Mouse (Mus musculus) liver, embryonic 16.5 days (tissue): ENCODE measurements around the gene Taar7e. TPM values are rescaled to one million over a fixed set of nuclear protein-coding genes. Genes with fewer than 3 reads are reported as not detected.
"Not testable (repeated sequence)": the region's sequence is repeated elsewhere in the genome, so short reads cannot be mapped to it uniquely, and the experiment has no call there.

Experiments
- ATAC-seq: fragments of 200-750 bp; cut with Nextera tagmentation; 2 replicates; pipeline ENCODE4 v1.8.0; 2017; ENCODE audit warnings: low read depth, mild to moderate bottlenecking, moderate number of reproducible peaks, moderate library complexity
- H3K27ac ChIP-seq: fragments of 300-500 bp; sonication (generic); 2 replicates; pipeline ENCODE4 v1.5.1; 2014; ENCODE audit warnings: mild to moderate bottlenecking, low read length
- H3K27me3 ChIP-seq: fragments of 300-500 bp; sonication (generic); 2 replicates; pipeline ENCODE4 v1.6.1; 2014; ENCODE audit warnings: low read depth, low read length, mixed read lengths; ENCODE audit not compliant: control insufficient read depth, insufficient read depth
- H3K36me3 ChIP-seq: fragments of 300-500 bp; sonication (generic); 2 replicates; pipeline ENCODE4 v1.6.1; 2014; ENCODE audit warnings: mild to moderate bottlenecking; ENCODE audit not compliant: control insufficient read depth, insufficient read depth
- H3K4me1 ChIP-seq: fragments of 300-500 bp; sonication (generic); 2 replicates; pipeline ENCODE4 v1.6.1; 2014; ENCODE audit warnings: low read depth, low read length, mixed read lengths; ENCODE audit not compliant: control insufficient read depth
- H3K4me2 ChIP-seq: fragments of 300-500 bp; sonication (generic); 2 replicates; pipeline ENCODE4 v1.6.1; 2014; ENCODE audit warnings: low read depth, low read length, mixed read lengths
- H3K4me3 ChIP-seq: fragments of 300-500 bp; sonication (generic); 2 replicates; pipeline ENCODE4 v1.5.1; 2014; ENCODE audit warnings: low read depth, mild to moderate bottlenecking, low read length
- H3K9ac ChIP-seq: fragments of 300-500 bp; sonication (generic); 2 replicates; pipeline ENCODE4 v1.6.1; 2014; ENCODE audit warnings: low read depth, low read length
- H3K9me3 ChIP-seq: fragments of 300-500 bp; sonication (generic); replicated peaks from 2 replicates; pipeline ENCODE4 v1.6.1; 2016; ENCODE audit warnings: low read length; ENCODE audit not compliant: control insufficient read depth
- WGBS: fragments of 180-500 bp; shearing (Covaris S2); extraction: QIAGEN DNeasy Blood & Tissue Kit; methylation state at CpG from one replicate; pipeline ENCODE4 v1.1.7; 2014; ENCODE audit not compliant: insufficient replicate concordance; 5-methylcytosine and 5-hydroxymethylcytosine counted together
- polyA plus RNA-seq: library from polyadenylated mRNA; unstranded; fragments of >200 nt; fragmentation: Nextera tagmentation; extraction: Ambion mirVana; gene quantifications from 2 replicates; pipeline ENCODE4 v1.2.1, GENCODE M21; 2015

Taar7e gene
- polyA plus RNA-seq, 1 experiment from 2014 or later: not detected

- no peaks in the 10 kb centered on the region for H3K4me1 ChIP-seq
- ATAC-seq: no peak
- no peak within 1 kb of the TSS for H3K4me2 ChIP-seq
- H3K9ac ChIP-seq: no peak within 1 kb of the TSS
- no peaks in the 10 kb centered on the region for H3K27me3 ChIP-seq
- H3K9me3 ChIP-seq: no peaks in the 10 kb centered on the region
- H3K36me3 ChIP-seq: no peaks in the 10 kb centered on the region
- H3K27ac ChIP-seq: no peak within 1 kb of the TSS
- no peak within 1 kb of the TSS for H3K4me3 ChIP-seq
Measured at GRCm38 (mm10) chr10:24049210-24049609, 11.8 kb downstream of the Taar7e start, which contains the start of gene Taar7f. Gene Taar7f (plus strand): TSS chr10:24049510.

DNA sequence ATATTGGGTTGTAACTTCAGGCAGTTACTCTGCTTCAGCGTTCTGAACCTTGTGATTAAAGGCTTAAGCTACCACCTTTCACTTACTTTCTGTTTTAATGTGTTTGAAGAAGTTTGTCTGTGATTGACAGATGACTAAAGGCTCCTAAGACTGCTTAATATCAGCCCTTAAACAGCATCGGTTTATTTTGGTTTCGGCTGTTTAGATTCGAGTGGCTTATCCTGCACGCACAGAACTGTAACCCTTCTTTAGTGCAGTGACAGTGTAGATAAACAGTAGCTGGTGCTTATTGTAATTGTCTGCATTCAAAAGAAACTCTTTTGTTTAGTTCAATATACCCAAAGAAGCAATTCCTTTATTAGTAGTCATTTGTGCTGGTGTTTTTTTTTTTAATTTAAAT, 14.6 kb downstream of the Taar7e start:
- H3K4me3 ChIP-seq: no peak overlapping the region
- no peak overlapping the region for H3K27ac ChIP-seq
- no peaks in the 10 kb centered on the region for H3K4me1 ChIP-seq
- no peaks in the 10 kb centered on the region for H3K9me3 ChIP-seq
- H3K4me2 ChIP-seq: no peak overlapping the region
- H3K27me3 ChIP-seq: no peaks in the 10 kb centered on the region
- H3K36me3 ChIP-seq: no peaks in the 10 kb centered on the region
- 31% methylated on average over 5 of the region's 5 CpGs for WGBS
- no peak overlapping the region for H3K9ac ChIP-seq
- peak; percentile 71 for ATAC-seq

GRCm38 (mm10) chr10:24058986-24059385, 21.6 kb downstream of the Taar7e start:
- Histone ChIP-seq H3K4me3 (no peak overlapping the region), H3K27me3 (no peaks in the 10 kb centered on the region), H3K4me1 (no peaks in the 10 kb centered on the region), H3K9ac (no peak overlapping the region), H3K27ac (no peak overlapping the region), H3K36me3 (no peaks in the 10 kb centered on the region), H3K9me3 (no peaks in the 10 kb centered on the region), H3K4me2 (no peak overlapping the region)
- 32% methylated on average over 3 of the region's 3 CpGs for WGBS
- ATAC-seq: no peak

DNA sequence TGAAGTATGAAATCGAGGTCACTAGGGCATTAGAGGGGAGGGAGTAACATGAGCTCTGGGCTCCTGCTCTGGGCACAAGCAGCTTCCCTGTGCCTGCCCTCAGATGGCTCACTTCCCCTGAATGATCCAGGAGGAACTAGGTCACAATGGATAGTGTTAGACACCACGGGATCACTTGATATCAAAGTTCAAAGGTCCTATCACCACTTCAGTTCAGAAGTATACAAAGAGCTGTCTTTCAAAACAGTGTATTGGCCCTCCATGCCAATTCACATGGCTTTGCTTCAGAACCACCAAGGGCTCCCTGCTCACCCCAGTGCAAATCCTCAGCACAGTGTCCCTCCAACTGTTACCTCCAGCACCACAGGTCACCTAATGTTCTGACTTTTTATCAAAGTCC, 37.3 kb downstream of the Taar7e start:
- not testable (repeated sequence) for H3K9ac ChIP-seq, H3K9me3 ChIP-seq, H3K4me2 ChIP-seq, ATAC-seq, H3K4me1 ChIP-seq, H3K4me3 ChIP-seq, H3K27ac ChIP-seq, H3K36me3 ChIP-seq, H3K27me3 ChIP-seq
- 17% methylated on average over 2 of the region's 2 CpGs for WGBS

- not testable (repeated sequence) for H3K4me1 ChIP-seq, H3K4me3 ChIP-seq, H3K27ac ChIP-seq, H3K9ac ChIP-seq, H3K27me3 ChIP-seq, H3K4me2 ChIP-seq, ATAC-seq, H3K9me3 ChIP-seq, H3K36me3 ChIP-seq
- WGBS: 57% methylated on average over 2 of the region's 4 CpGs
Measured at GRCm38 (mm10) chr10:24076200-24076599, 38.8 kb downstream of the Taar7e start, which contains the start of gene Taar8a. Gene Taar8a (plus strand): TSS chr10:24076500.

- Histone ChIP-seq H3K36me3 (no peaks in the 10 kb centered on the region), H3K9me3 (no peaks in the 10 kb centered on the region), H3K9ac (no peak overlapping the region), H3K4me3 (no peak overlapping the region), H3K4me2 (no peak overlapping the region), H3K4me1 (no peaks in the 10 kb centered on the region), H3K27ac (no peak overlapping the region), H3K27me3 (no peaks in the 10 kb centered on the region)
- no peak for ATAC-seq
- 37% methylated on average over 3 of the region's 3 CpGs for WGBS
Measured at GRCm38 (mm10) chr10:24080166-24080565, 42.8 kb downstream of the Taar7e start.

- H3K4me1 ChIP-seq: no peaks in the 10 kb centered on the region; the same call in 1 of the 2 replicates
- peak overlapping the region; percentile 53 for H3K27ac ChIP-seq
- no peak overlapping the region for H3K4me3 ChIP-seq
- H3K4me2 ChIP-seq: no peak overlapping the region
- WGBS: 59% methylated on average over 5 of the region's 5 CpGs
- no peak for ATAC-seq
- H3K9ac ChIP-seq: no peak overlapping the region
- no peaks in the 10 kb centered on the region for H3K27me3 ChIP-seq
- H3K9me3 ChIP-seq: no peaks in the 10 kb centered on the region
- H3K36me3 ChIP-seq: no peaks in the 10 kb centered on the region
Measured at GRCm38 (mm10) chr10:24085936-24086335, 48.5 kb downstream of the Taar7e start.

- no peaks in the 10 kb centered on the region for H3K9me3 ChIP-seq
- no peak overlapping the region for H3K9ac ChIP-seq
- H3K4me1 ChIP-seq: no peaks in the 10 kb centered on the region; the same call in 1 of the 2 replicates
- no peaks in the 10 kb centered on the region for H3K36me3 ChIP-seq
- no peak overlapping the region for H3K27ac ChIP-seq
- peak overlapping the region; percentile 15; the same call in 1 of the 2 replicates for H3K4me2 ChIP-seq
- no peaks in the 10 kb centered on the region for H3K27me3 ChIP-seq
- peak; percentile 41; the same call in 1 of the 2 replicates for ATAC-seq
- 31% methylated on average over 5 of the region's 5 CpGs for WGBS
- no peak overlapping the region for H3K4me3 ChIP-seq
Measured at GRCm38 (mm10) chr10:24086555-24086954, 49.1 kb downstream of the Taar7e start.

- H3K4me2 ChIP-seq: no peak overlapping the region
- H3K36me3 ChIP-seq: no peaks in the 10 kb centered on the region
- peak; percentile 27; the same call in 1 of the 2 replicates for ATAC-seq
- 65% methylated on average over 2 of the region's 2 CpGs for WGBS
- H3K4me1 ChIP-seq: no peaks in the 10 kb centered on the region; the same call in 1 of the 2 replicates
- H3K4me3 ChIP-seq: no peak overlapping the region
- H3K9ac ChIP-seq: no peak overlapping the region
- no peaks in the 10 kb centered on the region for H3K9me3 ChIP-seq
- no peak overlapping the region for H3K27ac ChIP-seq
- no peaks in the 10 kb centered on the region for H3K27me3 ChIP-seq
Measured at GRCm38 (mm10) chr10:24087168-24087567, 49.8 kb downstream of the Taar7e start.
